Mouse (Mus musculus): ENCODE data around the gene Dhps. TPM values are rescaled to one million over a fixed set of nuclear protein-coding genes. Genes with fewer than 3 reads are reported as not detected.

Dhps gene
- total RNA-seq, 2 experiments from 2014 or later = 63.4 to 70.6 TPM

DNA sequence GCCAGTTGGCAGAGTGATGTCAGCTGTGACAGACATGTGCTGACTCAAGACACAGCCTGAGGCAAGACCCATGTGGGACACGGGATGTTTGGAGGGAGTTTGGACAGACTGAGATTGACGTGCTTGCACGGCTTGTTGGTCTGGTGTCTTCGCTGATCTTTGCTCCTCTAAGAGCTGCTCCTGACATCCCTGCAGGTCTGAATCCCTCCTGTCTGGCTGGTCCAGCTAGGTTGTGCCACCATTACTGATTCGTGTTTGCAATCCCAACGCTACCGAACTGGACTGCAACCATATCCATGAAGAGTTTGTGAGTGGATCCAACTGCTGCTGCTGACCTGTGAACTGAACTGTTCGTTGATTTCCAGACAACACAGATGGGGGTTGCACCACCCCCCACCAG is 52.1 kb downstream of the Dhps start:
- H3K27ac ChIP-seq = no peak overlapping the region
- H3K4me3 ChIP-seq = no peak overlapping the region
- TF ChIP-seq CTCF (conservative IDR thresholded peaks at IDR 0.05) = no peak
- no peak for DNase-seq (ENCODE audit: low spot score in 2 of 2)

Small RNA genes within 50 kb of the gene (microRNA-seq; reads per million reads assigned to microRNA genes)
- gene Gm23388 (0.18 to 0.32 reads per million in 2 experiments), gene Mir7070 (2.6 reads per million in 2 experiments)

Other genes starting within 250 kb of the Dhps start
- 10 to 100 TPM; 11.9 TPM for gene Dand5, start 248.9 kb upstream of the Dhps start, total RNA-seq (2021)
- gene Gadd45gip1, start 240.2 kb upstream of the Dhps start, total RNA-seq (2021) = 10 to 100 TPM; 23.3 to 26.1 TPM
- 10 to 100 TPM; 63.4 to 75.9 TPM for gene Rad23a, start 231.1 kb upstream of the Dhps start, total RNA-seq (2021)
- 100 to 1,000 TPM; 457 to 504 TPM for gene Calr, start 224.8 kb upstream of the Dhps start, total RNA-seq (2021)
- gene Farsa, start 214.8 kb upstream of the Dhps start, total RNA-seq (2021) = 10 to 100 TPM; 49.7 to 58.0 TPM
- 10 to 100 TPM; 17.6 to 19.8 TPM for gene Syce2, start 199.6 kb upstream of the Dhps start, total RNA-seq (2021)
- gene Gcdh, start 177.8 kb upstream of the Dhps start, total RNA-seq (2021) = 10 to 100 TPM; 37.5 to 41.2 TPM
- gene Klf1, start 169.8 kb upstream of the Dhps start, total RNA-seq (2021) = not detected
- 1 to 10 TPM; 3.9 to 5.7 TPM for gene Dnase2a, start 163.2 kb upstream of the Dhps start, total RNA-seq (2021)
- gene Mast1, start 134.4 kb upstream of the Dhps start, total RNA-seq (2021) = 10 to 100 TPM; 78.9 to 85.5 TPM
- 1 to 10 TPM; 1.1 TPM for gene Rtbdn, start 124.8 kb upstream of the Dhps start, total RNA-seq (2021)
- not detected for gene Gm49661, start 102.3 kb upstream of the Dhps start, total RNA-seq (2021)
- gene Prdx2, start 102.2 kb upstream of the Dhps start, total RNA-seq (2021) = 100 to 1,000 TPM; 323 to 345 TPM
- 10 to 100 TPM; 43.0 to 46.9 TPM for gene Rnaseh2a, start 102.0 kb upstream of the Dhps start, total RNA-seq (2021)
- 10 to 100 TPM; 57.7 to 63.0 TPM for gene Junb, start 93.0 kb upstream of the Dhps start, total RNA-seq (2021)
- gene Hook2, start 81.2 kb upstream of the Dhps start, total RNA-seq (2021) = 1 to 10 TPM; 9.2 to 10.0 TPM
- gene Best2, start 57.2 kb upstream of the Dhps start, total RNA-seq (2021) = not detected
- gene Asna1, start 46.5 kb upstream of the Dhps start, total RNA-seq (2021) = 100 to 1,000 TPM; 119 to 122 TPM
- 100 to 1,000 TPM; 125 to 136 TPM for gene Trir, start 44.9 kb upstream of the Dhps start, total RNA-seq (2021)
- gene Tnpo2, start 34.8 kb upstream of the Dhps start, total RNA-seq (2021) = 100 to 1,000 TPM; 170 to 175 TPM
- gene Fbxw9, start 11.7 kb upstream of the Dhps start, total RNA-seq (2021) = 10 to 100 TPM; 22.6 to 23.5 TPM
- not detected for gene Gm5741, start 3.8 kb upstream of the Dhps start, total RNA-seq (2021)
- 10 to 100 TPM; 60.8 to 66.3 TPM for gene Wdr83os, start 9.0 kb downstream of the Dhps start, total RNA-seq (2021)
- gene Wdr83, start 9.5 kb downstream of the Dhps start, total RNA-seq (2021) = 10 to 100 TPM; 26.7 to 29.0 TPM
- 10 to 100 TPM; 32.9 to 37.5 TPM for gene Man2b1, start 11.5 kb downstream of the Dhps start, total RNA-seq (2021)
- 1 to 10 TPM; 7.8 to 8.6 TPM for gene Zfp791, start 51.3 kb downstream of the Dhps start, total RNA-seq (2021)
- not detected for gene Cks1brt, start 80.2 kb downstream of the Dhps start, total RNA-seq (2021)
- not detected for gene Olfr371, start 154.2 kb downstream of the Dhps start, total RNA-seq (2021)
- gene Orc6, start 227.9 kb downstream of the Dhps start, total RNA-seq (2021) = 10 to 100 TPM; 30.4 to 30.6 TPM
- 100 to 1,000 TPM; 127 TPM for gene Vps35, start 228.0 kb downstream of the Dhps start, total RNA-seq (2021)

Data from layer of hippocampus, adult 2 months (tissue).